Comparison of ENCODE assay signal across 17 mouse cellular contexts in the genomic region with DNA sequence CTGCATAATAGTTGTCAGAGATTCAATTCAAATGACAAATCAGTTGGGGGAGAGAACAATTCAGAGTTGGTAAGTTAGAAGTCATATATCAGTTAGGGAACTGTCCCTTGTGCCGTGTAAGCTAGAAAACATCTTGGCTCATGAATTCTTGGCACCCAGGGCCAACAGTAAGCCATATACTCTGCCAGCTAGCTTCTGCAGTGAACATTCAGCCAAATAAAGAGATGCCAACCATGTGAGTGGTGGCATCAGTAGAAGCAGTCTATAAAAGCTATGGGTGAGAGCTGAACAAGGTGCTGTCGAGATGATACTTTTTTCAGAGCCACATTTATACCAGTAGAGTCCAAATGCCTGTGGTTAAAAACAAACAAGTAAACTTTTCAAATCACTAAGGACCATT.
A peak's percentile ranks its signal among the peaks of the same experiment; 100 is the strongest.
DNase-seq lines count a peak whose midpoint lies in the region; ATAC-seq lines count a peak whose summit lies in the region.
"Had no signal": no experiment of that assay in that cellular context is flagged by ENCODE, and none has a peak within 500 bp of the region (broad histone marks: within the 10 kb centered on the region; RNA-seq: fewer than 3 reads in every experiment).

No protein-coding gene starts in this region.

- ATAC-seq in frontal cortex, adult (ENCODE audit: low TSS enrichment), result peak; percentile 79
- ATAC-seq: forebrain, embryonic 13.5 days; midbrain, embryonic 16.5 days; Patski had no signal

- DNase-seq in cerebellum, adult 11-12 months, result peak; percentile 2
- DNase-seq in cerebellum, adult 18-20 months, result no peak
- DNase-seq in frontal cortex, postnatal 36 days (ENCODE audit: low spot score in 2 of 2), result no peak
- peak; percentile 11 for DNase-seq in Muller cell, postnatal 12 days (ENCODE audit: inconsistent ontology term)
- peak; percentile 30 to 51 for DNase-seq in cerebellum, postnatal 25 days
- no peak for DNase-seq in right cerebral cortex, adult 2 months (ENCODE audit: low spot score in 2 of 2)
- DNase-seq: adrenal gland, postnatal 10 days; kidney, adult 18-20 months; kidney, postnatal 25 days; right cerebral cortex, adult 18-20 months; right cerebral cortex, postnatal 4 days; thymus, adult 18-20 months; thymus, postnatal 25 days had no signal

Comparison
In these comparisons a context has a peak if more than half of its experiments do, and no peak if none do; other contexts are left out.
1. DNase-seq: peak in cerebellum, adult 11-12 months (single experiment), Muller cell, postnatal 12 days (single experiment) and cerebellum, postnatal 25 days (2 of 2); none in cerebellum, adult 18-20 months (0 of 2), frontal cortex, postnatal 36 days (0 of 2) and right cerebral cortex, adult 2 months (0 of 2).